Mouse (Mus musculus): ENCODE data around the gene Zfp282. TPM values are rescaled to one million over a fixed set of nuclear protein-coding genes. Genes with fewer than 3 reads are reported as not detected.

Zfp282 gene
- polyA plus RNA-seq, 3 experiments from 2014 or later, result 2.2 to 2.7 (median 2.6) TPM

- ATAC-seq, result no peak
Measured at GRCm38 (mm10) chr6:47903587-47903986, 26.6 kb downstream of the Zfp282 start.

- ATAC-seq, result no peak
Measured at GRCm38 (mm10) chr6:47904361-47904760, 27.4 kb downstream of the Zfp282 start.

GRCm38 (mm10) chr6:47904917-47905695 is 28.1 kb downstream of the Zfp282 start:
- ATAC-seq, result no peak

GRCm38 (mm10) chr6:47906326-47906725 is 29.3 kb downstream of the Zfp282 start:
- no peak for ATAC-seq

- ATAC-seq, result no peak
Measured at GRCm38 (mm10) chr6:47909007-47909406, 32.0 kb downstream of the Zfp282 start.

GRCm38 (mm10) chr6:47911650-47912049 is 34.6 kb downstream of the Zfp282 start:
- no peak for ATAC-seq

GRCm38 (mm10) chr6:47912991-47913390 is 36.0 kb downstream of the Zfp282 start:
- no peak for ATAC-seq

GRCm38 (mm10) chr6:47917051-47917450 is 40.0 kb downstream of the Zfp282 start:
- ATAC-seq, result no peak

- ATAC-seq, result no peak
Measured at GRCm38 (mm10) chr6:47918768-47919274, 41.8 kb downstream of the Zfp282 start.

- no peak for ATAC-seq
Measured at GRCm38 (mm10) chr6:47919646-47920446, 42.8 kb downstream of the Zfp282 start.

- ATAC-seq, result peak; percentile 90
Measured at GRCm38 (mm10) chr6:47920447-47921340, 43.7 kb downstream of the Zfp282 start, which contains the start of gene Zfp212. Gene Zfp212 (plus strand): TSS chr6:47920476.

- ATAC-seq, result peak; percentile 21
Measured at GRCm38 (mm10) chr6:47942461-47942860, 65.5 kb downstream of the Zfp282 start.

GRCm38 (mm10) chr6:47943021-47943691 is 66.2 kb downstream of the Zfp282 start:
- ATAC-seq, result peak; percentile 71

- no peak for ATAC-seq
Measured at GRCm38 (mm10) chr6:47943721-47944120, 66.7 kb downstream of the Zfp282 start.

- no peak for ATAC-seq
Measured at GRCm38 (mm10) chr6:47947388-47947787, 70.4 kb downstream of the Zfp282 start.

GRCm38 (mm10) chr6:47953191-47953726 is 76.3 kb downstream of the Zfp282 start, which contains the start of gene Zfp956:
Gene Zfp956 (plus strand): TSS chr6:47953390.
- ATAC-seq, result peak; percentile 100

- no peak for ATAC-seq
Measured at GRCm38 (mm10) chr6:47954425-47954824, 77.4 kb downstream of the Zfp282 start.

GRCm38 (mm10) chr6:47957816-47958215 is 80.8 kb downstream of the Zfp282 start:
- ATAC-seq, result no peak
